Mouse (Mus musculus) NIH3T3 (cell line): ENCODE results near the gene 1700021F07Rik.

ENCODE experiments used
- DNase-seq: peaks from one replicate; pipeline ENCODE4 v3.0.0-alpha.2; 2012; ENCODE audit warnings: low read depth

Gene 1700021F07Rik

DNA sequence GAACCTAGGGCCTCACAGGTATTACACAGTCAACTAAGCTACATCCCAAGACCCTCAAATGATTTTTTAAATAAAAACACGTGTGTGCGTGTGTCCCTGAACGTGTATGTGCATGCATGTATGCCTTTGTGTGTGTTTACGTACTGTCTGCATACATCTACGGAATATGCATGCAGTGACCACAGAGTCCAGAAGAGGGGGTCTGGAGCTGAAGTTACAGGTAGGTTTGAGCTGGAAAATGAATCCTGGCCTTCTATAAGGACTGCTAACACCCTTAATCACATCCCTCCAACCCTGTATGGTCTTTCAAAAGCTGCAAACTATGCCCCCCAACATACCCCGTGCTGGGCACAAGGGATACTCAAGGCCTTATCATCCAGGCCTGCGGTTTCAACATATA lies 41.0 kb downstream of the 1700021F07Rik start:
- DNase-seq, result peak; percentile 67

DNA sequence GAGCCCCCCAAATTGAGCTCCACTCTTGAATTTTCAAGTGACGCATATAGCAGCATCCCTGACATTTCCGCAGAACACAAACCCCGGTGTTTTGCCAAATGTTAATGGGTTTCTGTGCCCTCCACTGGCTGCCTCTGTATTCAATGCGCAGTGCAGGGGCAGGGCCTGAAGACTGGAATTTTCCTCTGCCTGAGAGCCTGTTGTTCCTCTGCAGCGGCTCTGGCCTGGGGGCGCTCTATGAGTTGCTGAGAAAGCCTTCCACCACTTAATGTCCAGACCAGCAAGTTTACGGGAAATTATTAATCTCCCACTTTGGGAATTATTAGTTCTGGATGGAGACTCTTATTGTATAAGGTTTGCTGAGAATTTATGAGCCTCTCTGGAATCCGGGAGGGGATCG lies 41.8 kb downstream of the 1700021F07Rik start:
- peak; percentile 56 for DNase-seq
